Mouse (Mus musculus) limb, embryonic 14.5 days (tissue): Measurements from ENCODE around the gene Maml3. TPM values are rescaled to one million over a fixed set of nuclear protein-coding genes. Genes with fewer than 3 reads are reported as not detected.

Experiments
- ATAC-seq: fragments of 200-750 bp; cut with Nextera tagmentation; 2 replicates; pipeline ENCODE4 v1.8.0; 2017; ENCODE audit warnings: low read depth, moderate number of reproducible peaks, moderate TSS enrichment; ENCODE audit not compliant: low FRiP score
- DNase-seq: peaks from one replicate; pipeline ENCODE4 v3.0.0-alpha.2; 2015; ENCODE audit warnings: low spot score
- H3K27ac ChIP-seq: fragments of 300-500 bp; sonication (generic); replicated peaks from 2 replicates; pipeline ENCODE4 v1.5.1; 2014; ENCODE audit warnings: low read depth, mild to moderate bottlenecking, low read length, moderate library complexity, mixed read lengths
- H3K27me3 ChIP-seq: fragments of 300-500 bp; sonication (generic); 2 replicates; pipeline ENCODE4 v1.6.1; 2014; ENCODE audit warnings: low read length, mixed read lengths; ENCODE audit not compliant: control insufficient read depth, insufficient read depth
- H3K36me3 ChIP-seq: fragments of 300-500 bp; sonication (generic); 2 replicates; pipeline ENCODE4 v1.6.1; 2014; ENCODE audit warnings: mild to moderate bottlenecking, low read length, moderate library complexity, mixed read lengths; ENCODE audit not compliant: control insufficient read depth, insufficient read depth
- H3K4me1 ChIP-seq: fragments of 300-500 bp; sonication (generic); 2 replicates; pipeline ENCODE4 v1.6.1; 2014; ENCODE audit warnings: antibody characterized with exemption, low read length, mixed read lengths; ENCODE audit not compliant: control insufficient read depth, insufficient read depth
- H3K4me2 ChIP-seq: fragments of 300-500 bp; sonication (generic); replicated peaks from 2 replicates; pipeline ENCODE4 v1.6.1; 2014; ENCODE audit warnings: low read depth, mild to moderate bottlenecking, low read length, moderate library complexity; ENCODE audit not compliant: severe bottlenecking
- H3K4me3 ChIP-seq: fragments of 300-500 bp; sonication (generic); replicated peaks from 2 replicates; pipeline ENCODE4 v1.5.1; 2014; ENCODE audit warnings: low read length
- H3K9ac ChIP-seq: fragments of 300-500 bp; sonication (generic); 2 replicates; pipeline ENCODE4 v1.6.1; 2014; ENCODE audit warnings: mild to moderate bottlenecking, low read depth, low read length, moderate library complexity; ENCODE audit not compliant: severe bottlenecking
- H3K9me3 ChIP-seq: fragments of 300-500 bp; sonication (generic); 2 replicates; pipeline ENCODE4 v1.6.1; 2016; ENCODE audit warnings: low read length; ENCODE audit not compliant: control insufficient read depth
- POLR2A ChIP-seq: fragments of 200-500 bp; IDR thresholded peaks from 2 replicates; pipeline ENCODE4 v1.8.0; 2012; ENCODE audit warnings: inconsistent platforms, mild to moderate bottlenecking, moderate library complexity, borderline replicate concordance; ENCODE audit not compliant: insufficient read depth, insufficient read length; ENCODE audit errors: extremely low read depth
- WGBS: fragments of 180-500 bp; shearing (Covaris S2); extraction: QIAGEN DNeasy Blood & Tissue Kit; methylation state at CpG from one replicate; pipeline ENCODE4 v1.1.7; 2014; 5-methylcytosine and 5-hydroxymethylcytosine counted together
- polyA plus RNA-seq, 2 experiments: library from polyadenylated mRNA; depleted of rRNA in 1 of 2; stranded (reverse) in 1 of 2; unstranded in 1 of 2; fragments of >200 nt; fragmentation: Nextera tagmentation in 1 of 2; extraction: Ambion mirVana in 1 of 2; gene quantifications; 2 replicates each; pipeline versions ENCODE4 v1.2.1 to v1.2.3; 2012 to 2014

Maml3 gene
- polyA plus RNA-seq, 2 experiments, result 5.4 to 5.6 TPM

DNA sequence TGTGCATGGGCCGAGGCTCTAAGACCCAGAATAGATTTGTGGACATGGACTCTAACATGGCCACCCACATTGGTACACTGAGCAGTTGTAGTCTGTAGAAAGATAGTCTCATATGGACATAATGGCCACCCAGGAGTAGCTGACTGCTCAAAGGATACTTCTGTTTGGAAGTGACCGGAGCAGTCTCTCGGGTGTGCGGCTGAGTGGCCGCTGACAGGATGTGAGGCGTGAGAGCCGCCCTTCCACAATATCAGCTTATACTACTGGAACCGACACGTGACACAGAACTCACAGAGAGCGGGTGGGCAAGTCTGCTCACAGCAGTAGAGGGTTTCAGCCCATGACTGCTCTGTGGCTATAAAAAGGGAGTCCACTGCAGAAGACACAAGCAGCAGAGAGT is 283.3 kb downstream of the Maml3 start:
- Histone ChIP-seq H3K9ac (no peak overlapping the region), H3K4me2 (no peak overlapping the region), H3K36me3 (no peaks in the 10 kb centered on the region), H3K27ac (no peak overlapping the region), H3K4me1 (no peaks in the 10 kb centered on the region), H3K4me3 (no peak overlapping the region), H3K27me3 (no peaks in the 10 kb centered on the region), H3K9me3 (no peaks in the 10 kb centered on the region)
- TF ChIP-seq POLR2A, result no peak
- WGBS, result 90% methylated on average over 10 of the region's 10 CpGs
- ATAC-seq (no peak), DNase-seq (peak; percentile 9)

DNA sequence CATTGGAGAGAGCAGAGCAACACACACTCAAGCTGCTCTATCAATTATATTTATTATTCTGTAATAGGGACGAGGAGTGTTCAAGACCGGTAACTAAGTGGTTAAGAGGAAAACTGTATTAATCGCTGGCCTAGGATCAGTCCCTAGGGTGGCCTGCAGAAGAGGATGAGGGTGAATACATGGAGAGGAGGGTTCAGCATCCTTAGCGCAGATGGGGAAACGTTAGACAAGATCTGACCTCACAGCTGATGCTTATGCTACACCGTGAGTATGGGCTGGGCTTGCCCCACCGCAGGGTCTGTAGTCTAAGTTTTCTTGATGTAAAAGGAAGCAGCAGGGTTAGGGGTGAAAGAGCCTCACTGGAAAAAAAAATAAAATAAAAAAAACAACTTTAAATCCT is 285.8 kb downstream of the Maml3 start:
- ATAC-seq (no peak), DNase-seq (no peak)
- Histone ChIP-seq H3K9me3 (no peaks in the 10 kb centered on the region), H3K4me1 (no peaks in the 10 kb centered on the region), H3K27me3 (no peaks in the 10 kb centered on the region), H3K4me2 (no peak overlapping the region), H3K27ac (no peak overlapping the region), H3K36me3 (no peaks in the 10 kb centered on the region), H3K4me3 (no peak overlapping the region), H3K9ac (no peak overlapping the region)
- WGBS, result 80% methylated on average over 7 of the region's 7 CpGs
- no peak for TF ChIP-seq POLR2A

- H3K4me2 ChIP-seq, result no peak overlapping the region
- H3K27ac ChIP-seq, result no peak overlapping the region
- no peak for TF ChIP-seq POLR2A
- H3K4me1 ChIP-seq, result no peaks in the 10 kb centered on the region
- H3K9me3 ChIP-seq, result no peaks in the 10 kb centered on the region
- DNase-seq (no peak), ATAC-seq (no peak)
- H3K27me3 ChIP-seq, result no peaks in the 10 kb centered on the region
- no peak overlapping the region for H3K9ac ChIP-seq
- no peak overlapping the region for H3K4me3 ChIP-seq
- no peaks in the 10 kb centered on the region for H3K36me3 ChIP-seq
- 86% methylated on average over 15 of the region's 15 CpGs for WGBS
These were observed 287.0 kb downstream of the Maml3 start for GRCm38 (mm10) chr3:51817919-51818318.

- H3K4me3 ChIP-seq, result no peak overlapping the region
- no peak overlapping the region for H3K27ac ChIP-seq
- WGBS, result 90% methylated on average over 6 of the region's 6 CpGs
- no peak overlapping the region for H3K9ac ChIP-seq
- H3K4me2 ChIP-seq, result no peak overlapping the region
- no peak for ATAC-seq
- no peaks in the 10 kb centered on the region for H3K4me1 ChIP-seq
- no peaks in the 10 kb centered on the region for H3K36me3 ChIP-seq
- no peaks in the 10 kb centered on the region for H3K27me3 ChIP-seq
- H3K9me3 ChIP-seq, result no peaks in the 10 kb centered on the region
- TF ChIP-seq POLR2A, result no peak
- no peak for DNase-seq
These were observed 287.5 kb downstream of the Maml3 start for GRCm38 (mm10) chr3:51817329-51817728.

GRCm38 (mm10) chr3:51816517-51817285 is 288.2 kb downstream of the Maml3 start:
- Histone ChIP-seq H3K27ac (no peak overlapping the region), H3K36me3 (no peaks in the 10 kb centered on the region), H3K27me3 (no peaks in the 10 kb centered on the region), H3K4me1 (no peaks in the 10 kb centered on the region), H3K4me3 (no peak overlapping the region), H3K4me2 (no peak overlapping the region), H3K9ac (no peak overlapping the region), H3K9me3 (no peaks in the 10 kb centered on the region)
- DNase-seq (no peak), ATAC-seq (no peak)
- WGBS, result 80% methylated on average over 7 of the region's 7 CpGs
- no peak for TF ChIP-seq POLR2A
